Mouse (Mus musculus): ENCODE measurements around the gene Gm49392. TPM values are rescaled to one million over a fixed set of nuclear protein-coding genes. Genes with fewer than 3 reads are reported as not detected.

Gene Gm49392
- polyA plus RNA-seq, 1 experiment from 2014 or later = 0.17 TPM

- H3K9me3 ChIP-seq (replicated peaks; ENCODE audit: control insufficient read depth, low read length) = no peaks in the 10 kb centered on the region
- WGBS = 74% methylated on average over 1 of the region's 1 CpGs
- no peak within 1 kb of the TSS for H3K9ac ChIP-seq (replicated peaks; ENCODE audit: low read length)
- no peaks in the 10 kb centered on the region for H3K36me3 ChIP-seq (replicated peaks; ENCODE audit: control insufficient read depth, insufficient read depth, low read depth, low read length)
- H3K27me3 ChIP-seq (ENCODE audit: control insufficient read depth, insufficient read depth, low read length) = no peaks in the 10 kb centered on the region
- DNase-seq (ENCODE audit: low spot score) = no peak
- H3K4me3 ChIP-seq (ENCODE audit: low read depth, low read length) = no peak within 1 kb of the TSS
- ATAC-seq (replicated peaks; ENCODE audit: insufficient number of reproducible peaks, low FRiP score, low TSS enrichment, low read depth) = no peak
- no peaks in the 10 kb centered on the region for H3K4me1 ChIP-seq (ENCODE audit: control insufficient read depth, insufficient read depth, low read length)
- no peak within 1 kb of the TSS for H3K4me2 ChIP-seq (ENCODE audit: low read depth, low read length)
- no peak within 1 kb of the TSS for H3K27ac ChIP-seq (replicated peaks; ENCODE audit: low read depth, low read length)
Observed at GRCm38 (mm10) chr13:60864281-60864680, 32.4 kb downstream of the Gm49392 start, which contains the start of gene 4930486L24Rik. Gene 4930486L24Rik (minus strand): TSS chr13:60864475.

- Histone ChIP-seq H3K9ac (replicated peaks; ENCODE audit: low read length) (no peak overlapping the region), H3K4me2 (ENCODE audit: low read depth, low read length) (no peak overlapping the region), H3K27ac (replicated peaks; ENCODE audit: low read depth, low read length) (no peak overlapping the region), H3K4me1 (ENCODE audit: control insufficient read depth, insufficient read depth, low read length) (no peaks in the 10 kb centered on the region), H3K27me3 (ENCODE audit: control insufficient read depth, insufficient read depth, low read length) (no peaks in the 10 kb centered on the region), H3K9me3 (replicated peaks; ENCODE audit: control insufficient read depth, low read length) (no peaks in the 10 kb centered on the region), H3K4me3 (ENCODE audit: low read depth, low read length) (no peak overlapping the region), H3K36me3 (replicated peaks; ENCODE audit: control insufficient read depth, insufficient read depth, low read depth, low read length) (no peaks in the 10 kb centered on the region)
- DNase-seq (ENCODE audit: low spot score) (no peak), ATAC-seq (replicated peaks; ENCODE audit: insufficient number of reproducible peaks, low FRiP score, low TSS enrichment, low read depth) (no peak)
- 83% methylated on average over 4 of the region's 4 CpGs for WGBS
Observed at GRCm38 (mm10) chr13:60848241-60849120, 48.2 kb downstream of the Gm49392 start.

- Histone ChIP-seq H3K27me3 (ENCODE audit: control insufficient read depth, insufficient read depth, low read length) (no peaks in the 10 kb centered on the region), H3K4me3 (ENCODE audit: low read depth, low read length) (no peak overlapping the region), H3K4me2 (ENCODE audit: low read depth, low read length) (no peak overlapping the region), H3K9me3 (replicated peaks; ENCODE audit: control insufficient read depth, low read length) (no peaks in the 10 kb centered on the region), H3K4me1 (ENCODE audit: control insufficient read depth, insufficient read depth, low read length) (no peaks in the 10 kb centered on the region), H3K9ac (replicated peaks; ENCODE audit: low read length) (no peak overlapping the region), H3K36me3 (replicated peaks; ENCODE audit: control insufficient read depth, insufficient read depth, low read depth, low read length) (no peaks in the 10 kb centered on the region), H3K27ac (replicated peaks; ENCODE audit: low read depth, low read length) (no peak overlapping the region)
- ATAC-seq (replicated peaks; ENCODE audit: insufficient number of reproducible peaks, low FRiP score, low TSS enrichment, low read depth) = no peak
- 79% methylated on average over 8 of the region's 8 CpGs for WGBS
- DNase-seq (ENCODE audit: low spot score) = no peak
Observed at GRCm38 (mm10) chr13:60843153-60843552, 53.5 kb downstream of the Gm49392 start.

GRCm38 (mm10) chr13:60842703-60843102 is 54.0 kb downstream of the Gm49392 start:
- H3K4me3 ChIP-seq (ENCODE audit: low read depth, low read length) = no peak overlapping the region
- DNase-seq (ENCODE audit: low spot score) (no peak), ATAC-seq (replicated peaks; ENCODE audit: insufficient number of reproducible peaks, low FRiP score, low TSS enrichment, low read depth) (no peak)
- no peaks in the 10 kb centered on the region for H3K36me3 ChIP-seq (replicated peaks; ENCODE audit: control insufficient read depth, insufficient read depth, low read depth, low read length)
- H3K27me3 ChIP-seq (ENCODE audit: control insufficient read depth, insufficient read depth, low read length) = no peaks in the 10 kb centered on the region
- H3K4me2 ChIP-seq (ENCODE audit: low read depth, low read length) = no peak overlapping the region
- H3K27ac ChIP-seq (replicated peaks; ENCODE audit: low read depth, low read length) = no peak overlapping the region
- H3K9me3 ChIP-seq (replicated peaks; ENCODE audit: control insufficient read depth, low read length) = no peaks in the 10 kb centered on the region
- 83% methylated on average over 6 of the region's 6 CpGs for WGBS
- no peaks in the 10 kb centered on the region for H3K4me1 ChIP-seq (ENCODE audit: control insufficient read depth, insufficient read depth, low read length)
- H3K9ac ChIP-seq (replicated peaks; ENCODE audit: low read length) = no peak overlapping the region

- 66% methylated on average over 2 of the region's 2 CpGs for WGBS
- no peak overlapping the region for H3K4me3 ChIP-seq (ENCODE audit: low read depth, low read length)
- H3K4me1 ChIP-seq (ENCODE audit: control insufficient read depth, insufficient read depth, low read length) = no peaks in the 10 kb centered on the region
- no peak overlapping the region for H3K9ac ChIP-seq (replicated peaks; ENCODE audit: low read length)
- H3K36me3 ChIP-seq (replicated peaks; ENCODE audit: control insufficient read depth, insufficient read depth, low read depth, low read length) = no peaks in the 10 kb centered on the region
- H3K27ac ChIP-seq (replicated peaks; ENCODE audit: low read depth, low read length) = no peak overlapping the region
- no peak for DNase-seq (ENCODE audit: low spot score)
- H3K27me3 ChIP-seq (ENCODE audit: control insufficient read depth, insufficient read depth, low read length) = no peaks in the 10 kb centered on the region
- ATAC-seq (replicated peaks; ENCODE audit: insufficient number of reproducible peaks, low FRiP score, low TSS enrichment, low read depth) = no peak
- H3K9me3 ChIP-seq (replicated peaks; ENCODE audit: control insufficient read depth, low read length) = no peaks in the 10 kb centered on the region
- no peak overlapping the region for H3K4me2 ChIP-seq (ENCODE audit: low read depth, low read length)
Observed at GRCm38 (mm10) chr13:60839353-60839902, 57.3 kb downstream of the Gm49392 start.

- Histone ChIP-seq H3K36me3 (replicated peaks; ENCODE audit: control insufficient read depth, insufficient read depth, low read depth, low read length) (no peaks in the 10 kb centered on the region), H3K27me3 (ENCODE audit: control insufficient read depth, insufficient read depth, low read length) (no peaks in the 10 kb centered on the region), H3K4me3 (ENCODE audit: low read depth, low read length) (no peak overlapping the region), H3K9ac (replicated peaks; ENCODE audit: low read length) (no peak overlapping the region), H3K27ac (replicated peaks; ENCODE audit: low read depth, low read length) (no peak overlapping the region), H3K9me3 (replicated peaks; ENCODE audit: control insufficient read depth, low read length) (no peaks in the 10 kb centered on the region), H3K4me2 (ENCODE audit: low read depth, low read length) (no peak overlapping the region), H3K4me1 (ENCODE audit: control insufficient read depth, insufficient read depth, low read length) (no peaks in the 10 kb centered on the region)
- ATAC-seq (replicated peaks; ENCODE audit: insufficient number of reproducible peaks, low FRiP score, low TSS enrichment, low read depth) (no peak), DNase-seq (ENCODE audit: low spot score) (no peak)
- 57% methylated on average over 3 of the region's 3 CpGs for WGBS
Observed at GRCm38 (mm10) chr13:60826052-60826451, 70.6 kb downstream of the Gm49392 start.

- ATAC-seq (replicated peaks; ENCODE audit: insufficient number of reproducible peaks, low FRiP score, low TSS enrichment, low read depth) = no peak
- Histone ChIP-seq H3K4me3 (ENCODE audit: low read depth, low read length) (no peak overlapping the region), H3K27ac (replicated peaks; ENCODE audit: low read depth, low read length) (no peak overlapping the region), H3K27me3 (ENCODE audit: control insufficient read depth, insufficient read depth, low read length) (no peaks in the 10 kb centered on the region), H3K9ac (replicated peaks; ENCODE audit: low read length) (no peak overlapping the region), H3K4me1 (ENCODE audit: control insufficient read depth, insufficient read depth, low read length) (no peaks in the 10 kb centered on the region), H3K9me3 (replicated peaks; ENCODE audit: control insufficient read depth, low read length) (no peaks in the 10 kb centered on the region), H3K4me2 (ENCODE audit: low read depth, low read length) (no peak overlapping the region), H3K36me3 (replicated peaks; ENCODE audit: control insufficient read depth, insufficient read depth, low read depth, low read length) (no peaks in the 10 kb centered on the region)
- WGBS = 80% methylated on average over 3 of the region's 3 CpGs
- no peak for DNase-seq (ENCODE audit: low spot score)
Observed at GRCm38 (mm10) chr13:60820486-60821175, 76.1 kb downstream of the Gm49392 start.

GRCm38 (mm10) chr13:60819469-60819868 is 77.2 kb downstream of the Gm49392 start:
- ATAC-seq (replicated peaks; ENCODE audit: insufficient number of reproducible peaks, low FRiP score, low TSS enrichment, low read depth) (no peak), DNase-seq (ENCODE audit: low spot score) (peak; percentile 63)
- H3K9ac ChIP-seq (replicated peaks; ENCODE audit: low read length) = no peak overlapping the region
- WGBS = 12% methylated on average over 7 of the region's 7 CpGs
- H3K4me3 ChIP-seq (ENCODE audit: low read depth, low read length) = no peak overlapping the region
- H3K27ac ChIP-seq (replicated peaks; ENCODE audit: low read depth, low read length) = no peak overlapping the region
- no peaks in the 10 kb centered on the region for H3K27me3 ChIP-seq (ENCODE audit: control insufficient read depth, insufficient read depth, low read length)
- H3K9me3 ChIP-seq (replicated peaks; ENCODE audit: control insufficient read depth, low read length) = no peaks in the 10 kb centered on the region
- no peaks in the 10 kb centered on the region for H3K4me1 ChIP-seq (ENCODE audit: control insufficient read depth, insufficient read depth, low read length)
- no peaks in the 10 kb centered on the region for H3K36me3 ChIP-seq (replicated peaks; ENCODE audit: control insufficient read depth, insufficient read depth, low read depth, low read length)
- no peak overlapping the region for H3K4me2 ChIP-seq (ENCODE audit: low read depth, low read length)
